Mouse (Mus musculus) lung, embryonic 14.5 days (tissue): Measurements from ENCODE around the gene Cep89. TPM values are rescaled to one million over a fixed set of nuclear protein-coding genes. Genes with fewer than 3 reads are reported as not detected.

Experiments
- ATAC-seq: fragments of 200-750 bp; cut with Nextera tagmentation; 2 replicates; pipeline ENCODE4 v1.8.0; 2017; ENCODE audit warnings: mild to moderate bottlenecking, moderate TSS enrichment, moderate library complexity; ENCODE audit not compliant: insufficient read depth
- DNase-seq: peaks from one replicate; pipeline ENCODE4 v3.0.0-alpha.2; 2015
- H3K27ac ChIP-seq: fragments of 300-500 bp; sonication (generic); 2 replicates; pipeline ENCODE4 v1.5.1; 2014; ENCODE audit warnings: low read depth, mild to moderate bottlenecking, moderate library complexity
- H3K27me3 ChIP-seq: fragments of 300-500 bp; sonication (generic); 2 replicates; pipeline ENCODE4 v1.6.1; 2014; ENCODE audit warnings: low read length, control low read depth; ENCODE audit not compliant: insufficient read depth
- H3K36me3 ChIP-seq: fragments of 300-500 bp; sonication (generic); 2 replicates; pipeline ENCODE4 v1.6.1; 2014; ENCODE audit warnings: control low read depth; ENCODE audit not compliant: insufficient read depth
- H3K4me1 ChIP-seq: fragments of 300-500 bp; sonication (generic); 2 replicates; pipeline ENCODE4 v1.6.1; 2014; ENCODE audit warnings: antibody characterized with exemption, control low read depth; ENCODE audit not compliant: insufficient read depth
- H3K4me2 ChIP-seq: fragments of 300-500 bp; sonication (generic); 2 replicates; pipeline ENCODE4 v1.6.1; 2014; ENCODE audit warnings: mild to moderate bottlenecking
- H3K4me3 ChIP-seq: fragments of 300-500 bp; sonication (generic); 2 replicates; pipeline ENCODE4 v1.5.1; 2014; ENCODE audit warnings: low read depth, low read length
- H3K9ac ChIP-seq: fragments of 300-500 bp; sonication (generic); 2 replicates; pipeline ENCODE4 v1.6.1; 2014
- H3K9me3 ChIP-seq: fragments of 300-500 bp; sonication (generic); 2 replicates; pipeline ENCODE4 v1.6.1; 2016; ENCODE audit warnings: low read depth, low read length, control low read depth
- CTCF ChIP-seq: IDR thresholded peaks from 2 replicates; pipeline ENCODE4 v1.5.1; 2016; ENCODE audit warnings: antibody characterized with exemption, low read depth
- WGBS: fragments of 180-500 bp; shearing (Covaris S2); extraction: QIAGEN DNeasy Blood & Tissue Kit; methylation state at CpG from one replicate; pipeline ENCODE4 v1.1.7; 2014; 5-methylcytosine and 5-hydroxymethylcytosine counted together
- polyA plus RNA-seq: library from polyadenylated mRNA; unstranded; fragments of >200 nt; fragmentation: Nextera tagmentation; extraction: Ambion mirVana; gene quantifications from 2 replicates; pipeline ENCODE4 v1.2.1, GENCODE M21; 2014

Cep89 gene
- polyA plus RNA-seq, 1 experiment from 2014 or later: 49.4 TPM

DNA sequence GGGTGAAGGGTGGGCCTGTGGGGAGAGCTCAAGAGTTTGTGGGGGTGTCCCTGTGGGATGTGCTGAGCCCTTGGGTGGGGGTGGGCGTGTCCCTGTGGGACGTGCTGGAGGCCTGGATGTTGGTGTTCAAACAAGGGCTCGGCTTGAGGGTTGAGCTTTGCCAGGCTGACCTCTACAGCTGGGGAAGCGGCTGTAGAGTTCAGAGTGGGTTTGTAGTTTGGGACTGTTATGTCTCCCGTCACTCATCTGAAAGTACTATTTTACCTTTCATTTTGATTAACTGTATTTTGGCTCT is 19.8 kb downstream of the Cep89 start:
- Histone ChIP-seq H3K27ac (no peak overlapping the region), H3K9ac (no peak overlapping the region), H3K36me3 (peaks cover 62% of the 10 kb centered on the region), H3K27me3 (no peaks in the 10 kb centered on the region), H3K4me3 (no peak overlapping the region), H3K4me2 (no peak overlapping the region), H3K4me1 (no peaks in the 10 kb centered on the region), H3K9me3 (no peaks in the 10 kb centered on the region)
- ATAC-seq: no peak
- no peak for TF ChIP-seq CTCF
- DNase-seq: no peak
- 73% methylated on average over 5 of the region's 5 CpGs for WGBS

DNA sequence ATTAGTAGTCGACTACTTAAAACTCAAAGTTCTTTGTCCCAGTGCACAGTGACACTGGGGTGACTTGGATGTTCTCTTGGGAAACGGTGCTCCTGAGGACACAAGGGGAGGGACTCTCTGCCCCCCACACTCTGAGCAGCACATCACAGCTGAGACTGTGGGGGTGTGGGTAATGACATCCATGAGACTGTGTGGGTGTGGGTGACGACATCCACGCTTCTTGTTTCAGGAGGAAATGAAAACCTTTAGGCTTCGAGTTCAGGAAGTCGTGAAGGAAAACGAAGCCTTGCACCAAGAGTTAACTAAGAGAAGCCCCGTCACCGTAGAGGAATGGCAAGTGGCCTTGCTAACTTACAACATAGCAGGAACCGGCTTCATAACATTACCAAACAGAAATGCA is 26.2 kb downstream of the Cep89 start:
- Histone ChIP-seq H3K4me1 (no peaks in the 10 kb centered on the region), H3K4me3 (no peak overlapping the region), H3K9me3 (no peaks in the 10 kb centered on the region), H3K27me3 (no peaks in the 10 kb centered on the region), H3K27ac (no peak overlapping the region), H3K9ac (no peak overlapping the region), H3K4me2 (no peak overlapping the region), H3K36me3 (peaks cover 80% of the 10 kb centered on the region)
- no peak for TF ChIP-seq CTCF
- DNase-seq (no peak), ATAC-seq (no peak)
- 79% methylated on average over 10 of the region's 10 CpGs for WGBS

- no peaks in the 10 kb centered on the region for H3K27me3 ChIP-seq
- peaks cover 81% of the 10 kb centered on the region for H3K36me3 ChIP-seq
- H3K4me1 ChIP-seq: no peaks in the 10 kb centered on the region
- DNase-seq: no peak
- no peak overlapping the region for H3K4me2 ChIP-seq
- H3K9me3 ChIP-seq: no peaks in the 10 kb centered on the region
- no peak overlapping the region for H3K4me3 ChIP-seq
- no peak for ATAC-seq
- TF ChIP-seq CTCF: no peak
- 84% methylated on average over 10 of the region's 10 CpGs for WGBS
- no peak overlapping the region for H3K27ac ChIP-seq
- H3K9ac ChIP-seq: no peak overlapping the region
These were observed 31.3 kb downstream of the Cep89 start for GRCm38 (mm10) chr7:35428146-35428545.

DNA sequence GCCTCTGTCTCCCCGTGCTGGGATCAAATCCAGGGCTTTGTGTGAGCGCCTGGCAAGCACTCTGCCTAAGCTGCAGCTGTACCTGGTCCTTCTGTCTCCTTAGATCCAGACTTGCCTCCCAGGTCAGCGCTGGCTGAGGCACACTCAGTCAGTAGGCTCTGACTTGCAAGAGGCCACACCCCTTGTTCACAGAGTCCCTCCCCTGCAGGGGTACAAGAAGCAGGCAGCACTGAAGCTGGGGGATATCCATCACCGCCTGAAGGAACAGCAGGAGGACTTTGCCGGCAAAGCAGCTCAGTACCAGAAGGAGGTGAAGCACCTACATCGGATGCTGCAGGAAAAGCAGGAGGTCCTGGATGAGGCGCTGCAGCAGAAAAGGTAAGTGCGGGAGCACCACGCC is 38.4 kb downstream of the Cep89 start:
- Histone ChIP-seq H3K36me3 (peaks cover 89% of the 10 kb centered on the region), H3K9me3 (no peaks in the 10 kb centered on the region), H3K4me2 (no peak overlapping the region), H3K9ac (no peak overlapping the region), H3K4me1 (no peaks in the 10 kb centered on the region), H3K27ac (no peak overlapping the region), H3K4me3 (no peak overlapping the region), H3K27me3 (no peaks in the 10 kb centered on the region)
- no peak for DNase-seq
- ATAC-seq: no peak
- WGBS: 83% methylated on average over 9 of the region's 9 CpGs
- no peak for TF ChIP-seq CTCF

- Histone ChIP-seq H3K9ac (no peak overlapping the region), H3K36me3 (no peaks in the 10 kb centered on the region), H3K27me3 (no peaks in the 10 kb centered on the region), H3K9me3 (no peaks in the 10 kb centered on the region), H3K27ac (0 out of 2 replicates have a peak overlapping the region, but pooled peaks have one; percentile 6), H3K4me1 (no peaks in the 10 kb centered on the region), H3K4me3 (no peak overlapping the region), H3K4me2 (no peak overlapping the region)
- no peak for TF ChIP-seq CTCF
- 25% methylated on average over 4 of the region's 4 CpGs for WGBS
- no peak for DNase-seq
- no peak for ATAC-seq
These were observed 50.7 kb downstream of the Cep89 start for GRCm38 (mm10) chr7:35447501-35447900.

DNA sequence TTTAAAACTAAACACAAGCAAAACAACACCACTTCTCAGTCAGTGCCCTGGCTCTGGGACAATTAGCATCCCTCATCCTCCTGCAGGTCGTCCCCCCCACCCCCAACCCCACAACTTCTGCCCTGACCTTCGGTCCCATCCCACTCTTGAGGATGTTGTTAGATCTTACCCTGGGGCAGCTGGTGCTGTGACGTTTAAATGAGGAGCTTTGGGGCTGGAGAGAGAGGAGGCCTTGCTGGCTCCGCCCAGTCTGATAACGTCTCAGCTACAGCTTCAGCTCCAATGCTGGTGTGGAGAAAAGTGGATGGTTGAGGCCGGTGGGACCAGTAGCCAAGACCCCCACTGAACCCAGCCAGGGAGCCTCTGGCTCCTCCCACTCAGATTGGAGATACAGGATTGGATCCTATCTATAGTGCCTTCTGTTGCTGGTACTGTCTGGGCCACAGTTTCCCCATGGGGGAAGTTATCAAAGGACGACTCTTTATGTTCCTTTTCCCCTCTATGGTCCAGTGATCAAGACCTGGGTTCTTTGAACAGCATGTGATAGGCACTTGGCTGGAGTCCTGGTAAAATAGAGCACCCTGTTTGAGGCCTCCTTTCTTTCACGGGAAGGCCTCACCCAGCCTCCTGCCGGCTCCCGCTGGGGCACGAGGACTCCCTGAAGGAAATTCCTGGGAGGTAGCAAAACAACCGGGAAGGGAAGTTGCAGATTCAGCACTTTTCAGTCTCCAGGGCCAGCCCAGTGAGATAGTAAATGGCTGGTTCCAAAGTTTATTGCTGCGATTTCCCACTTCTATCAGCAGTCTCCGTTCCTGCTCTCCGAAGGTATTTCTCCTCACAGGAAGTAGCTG is 51.4 kb downstream of the Cep89 start, which contains the start of gene Slc7a9:
Gene Slc7a9, plus strand, starts transcription at position 801 of the 851 bp plus-strand sequence.
- Histone ChIP-seq H3K4me3 (no peak within 1 kb of the TSS), H3K9ac (peak within 1 kb of the TSS; percentile 5; the same call in 1 of the 2 replicates), H3K4me2 (no peak within 1 kb of the TSS), H3K4me1 (no peaks in the 10 kb centered on the region), H3K27ac (0 out of 2 replicates have a peak within 1 kb of the TSS, but pooled peaks have one; percentile 6), H3K36me3 (no peaks in the 10 kb centered on the region), H3K27me3 (no peaks in the 10 kb centered on the region), H3K9me3 (no peaks in the 10 kb centered on the region)
- DNase-seq (peak; percentile 37), ATAC-seq (peak; percentile 21; the same call in 1 of the 2 replicates)
- WGBS: 20% methylated on average over 15 of the region's 15 CpGs
- no peak for TF ChIP-seq CTCF

GRCm38 (mm10) chr7:35448867-35449266 is 52.0 kb downstream of the Cep89 start:
- Histone ChIP-seq H3K4me3 (no peak overlapping the region), H3K4me2 (no peak overlapping the region), H3K4me1 (no peaks in the 10 kb centered on the region), H3K27ac (no peak overlapping the region), H3K36me3 (no peaks in the 10 kb centered on the region), H3K27me3 (no peaks in the 10 kb centered on the region), H3K9me3 (no peaks in the 10 kb centered on the region), H3K9ac (no peak overlapping the region)
- no peak for DNase-seq
- ATAC-seq: no peak
- WGBS: 55% methylated on average over 7 of the region's 7 CpGs
- TF ChIP-seq CTCF: no peak
